Mouse (Mus musculus) midbrain, embryonic 14.5 days (tissue): ENCODE measurements at regions not wholly inside any gene's neighbourhood (a gene's known extent, or its start where the extent isn't known, plus 50 kb on each side); places are given as distances from the start of the nearest gene placed in this dataset.
"Not testable (repeated sequence)": the region's sequence is repeated elsewhere in the genome, so short reads cannot be mapped to it uniquely, and the experiment has no call there.

Experiments used
- ATAC-seq: fragments of 200-750 bp; cut with Nextera tagmentation; 2 replicates; pipeline ENCODE4 v1.8.0; 2017; ENCODE audit warnings: moderate number of reproducible peaks, moderate library complexity; ENCODE audit not compliant: low FRiP score, low TSS enrichment
- DNase-seq: peaks from one replicate; pipeline ENCODE4 v3.0.0-alpha.2; 2015
- H3K27ac ChIP-seq: fragments of 300-500 bp; sonication (generic); replicated peaks from 2 replicates; pipeline ENCODE4 v1.5.1; 2014; ENCODE audit warnings: mild to moderate bottlenecking, low read depth, low read length, moderate library complexity
- H3K27me3 ChIP-seq: fragments of 300-500 bp; sonication (generic); 2 replicates; pipeline ENCODE4 v1.6.1; 2014; ENCODE audit warnings: low read length, control low read depth, mixed read lengths; ENCODE audit not compliant: control insufficient read depth, insufficient read depth
- H3K36me3 ChIP-seq: fragments of 300-500 bp; sonication (generic); 2 replicates; pipeline ENCODE4 v1.6.1; 2014; ENCODE audit warnings: low read length, control low read depth; ENCODE audit not compliant: control insufficient read depth, insufficient read depth
- H3K4me1 ChIP-seq: fragments of 300-500 bp; sonication (generic); 2 replicates; pipeline ENCODE4 v1.6.1; 2014; ENCODE audit warnings: mild to moderate bottlenecking, antibody characterized with exemption, low read length, control low read depth; ENCODE audit not compliant: control insufficient read depth, insufficient read depth
- H3K4me2 ChIP-seq: fragments of 300-500 bp; sonication (generic); 2 replicates; pipeline ENCODE4 v1.6.1; 2014; ENCODE audit warnings: mild to moderate bottlenecking, low read length, moderate library complexity
- H3K4me3 ChIP-seq: fragments of 300-500 bp; sonication (generic); replicated peaks from 2 replicates; pipeline ENCODE4 v1.5.1; 2014; ENCODE audit warnings: low read depth, low read length
- H3K9ac ChIP-seq: fragments of 300-500 bp; sonication (generic); replicated peaks from 2 replicates; pipeline ENCODE4 v1.6.1; 2014; ENCODE audit warnings: mild to moderate bottlenecking, low read length, moderate library complexity
- H3K9me3 ChIP-seq: fragments of 300-500 bp; sonication (generic); 2 replicates; pipeline ENCODE4 v1.6.1; 2016; ENCODE audit warnings: low read length, control low read depth, mixed read lengths; ENCODE audit not compliant: control insufficient read depth
- WGBS: fragments of 180-500 bp; shearing (Covaris S2); extraction: QIAGEN DNeasy Blood & Tissue Kit; methylation state at CpG from one replicate; pipeline ENCODE4 v1.1.7; 2014; 5-methylcytosine and 5-hydroxymethylcytosine counted together

DNA sequence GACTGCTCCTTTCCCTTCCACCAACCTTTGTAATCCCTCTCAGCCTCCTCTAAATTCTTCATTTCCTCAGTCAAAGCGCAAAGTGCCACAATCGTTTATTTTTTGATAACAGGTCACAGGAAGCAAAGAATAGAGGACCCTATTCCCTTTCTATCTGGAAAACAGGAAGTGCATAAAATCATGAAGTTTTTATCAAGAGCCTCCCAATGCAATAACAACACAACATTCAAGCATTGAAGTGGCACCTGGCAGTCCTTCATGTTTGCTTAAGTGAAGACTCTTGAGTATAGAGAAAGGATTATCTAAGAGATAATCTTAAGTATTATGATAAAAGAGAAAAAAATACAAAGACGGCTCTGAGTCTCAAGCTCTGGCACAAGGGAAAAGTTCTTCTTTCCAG, 111.9 kb downstream of the Ibtk start:
- 86% methylated on average over 3 of the region's 3 CpGs for WGBS
- Histone ChIP-seq H3K9ac (no peak overlapping the region), H3K4me1 (no peaks in the 10 kb centered on the region), H3K36me3 (no peaks in the 10 kb centered on the region), H3K4me2 (no peak overlapping the region), H3K27ac (no peak overlapping the region), H3K9me3 (no peaks in the 10 kb centered on the region), H3K4me3 (no peak overlapping the region), H3K27me3 (no peaks in the 10 kb centered on the region)
- DNase-seq, result no peak
- ATAC-seq, result no peak

DNA sequence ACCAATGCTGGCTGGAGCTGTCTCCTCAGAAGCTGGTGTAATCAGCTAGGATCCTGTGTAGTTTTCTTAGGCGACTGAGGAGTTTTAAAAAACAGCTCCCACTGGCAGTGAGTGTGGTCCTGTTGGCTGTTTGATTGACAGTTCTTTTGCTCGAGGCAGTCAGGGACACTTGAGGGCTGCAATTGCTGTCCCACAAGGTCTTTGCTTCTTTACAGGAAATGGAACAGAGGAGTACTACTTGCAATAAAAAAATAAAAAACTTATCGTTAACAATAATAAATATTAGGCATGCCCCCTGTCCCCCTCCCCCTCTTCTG, 113.0 kb downstream of the Ibtk start:
- H3K27me3 ChIP-seq, result no peaks in the 10 kb centered on the region
- no peaks in the 10 kb centered on the region for H3K4me1 ChIP-seq
- DNase-seq (no peak), ATAC-seq (no peak; the same call in 1 of the 2 replicates)
- H3K9me3 ChIP-seq, result no peaks in the 10 kb centered on the region
- no peak overlapping the region for H3K4me3 ChIP-seq
- no peaks in the 10 kb centered on the region for H3K36me3 ChIP-seq
- H3K4me2 ChIP-seq, result peak overlapping the region; percentile 42; the same call in 1 of the 2 replicates
- H3K9ac ChIP-seq, result no peak overlapping the region
- no peak overlapping the region for H3K27ac ChIP-seq
- 45% methylated on average over 3 of the region's 3 CpGs for WGBS

DNA sequence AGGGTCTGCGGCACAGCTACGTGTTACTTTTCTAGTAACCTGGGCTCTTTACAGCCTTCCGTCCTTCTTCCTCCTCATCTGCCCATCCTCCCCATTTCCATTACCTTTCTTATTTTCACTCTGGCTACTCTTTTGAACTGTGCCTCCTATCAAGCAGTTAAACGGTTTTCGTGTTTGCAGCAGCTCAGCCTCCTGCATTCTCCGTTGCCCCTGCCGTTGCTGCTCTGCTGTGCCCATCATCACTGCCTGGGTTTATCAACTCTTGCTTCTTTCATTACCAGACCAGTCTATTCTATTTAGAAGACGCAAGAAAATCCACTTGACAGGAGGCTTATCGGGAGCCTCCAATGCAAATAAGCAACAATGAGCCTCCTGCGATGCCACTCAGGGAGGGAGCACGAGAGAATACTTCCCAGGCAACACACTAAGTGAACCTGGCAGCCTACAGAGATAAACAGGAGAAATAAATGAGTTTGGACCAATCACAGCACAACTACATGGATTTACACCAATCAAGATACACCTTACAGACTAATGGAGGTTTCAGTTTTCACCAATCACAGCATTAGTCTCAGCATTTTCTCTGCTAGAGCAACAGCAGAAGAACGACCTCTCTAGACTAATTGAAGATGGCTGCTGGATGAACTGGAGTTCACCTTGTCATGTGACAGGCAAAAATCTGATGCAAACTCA, 113.5 kb downstream of the Ibtk start:
- Histone ChIP-seq H3K27ac (no peak overlapping the region), H3K9ac (no peak overlapping the region), H3K4me2 (peak overlapping the region; percentile 42), H3K4me1 (no peaks in the 10 kb centered on the region), H3K4me3 (peak overlapping the region; percentile 20; the same call in 1 of the 2 replicates), H3K27me3 (no peaks in the 10 kb centered on the region), H3K36me3 (no peaks in the 10 kb centered on the region), H3K9me3 (no peaks in the 10 kb centered on the region)
- peak; percentile 60 for DNase-seq
- ATAC-seq, result peak; percentile 82
- 59% methylated on average over 12 of the region's 12 CpGs for WGBS

DNA sequence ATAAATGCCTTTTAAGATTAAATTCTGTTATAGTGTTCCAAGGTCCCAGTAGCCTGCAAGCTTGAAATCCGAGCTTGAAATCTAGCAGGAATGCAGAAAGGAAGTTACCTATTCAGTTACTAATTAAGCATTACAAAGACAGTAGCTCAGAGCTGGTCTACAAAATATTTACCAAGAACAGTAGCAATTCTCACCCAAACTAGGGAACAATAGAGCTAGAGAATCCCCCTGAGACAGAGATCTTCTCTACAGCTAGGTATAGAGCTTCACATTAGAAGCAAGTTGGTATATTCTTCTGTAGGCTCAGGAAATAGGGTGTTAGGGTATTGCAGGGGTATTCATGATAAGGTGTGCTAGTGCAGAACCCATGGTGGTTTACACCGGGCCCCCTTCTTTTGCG, 114.3 kb downstream of the Ibtk start:
- WGBS, result 83% methylated on average over 3 of the region's 3 CpGs
- not testable (repeated sequence) for H3K4me1 ChIP-seq, H3K27ac ChIP-seq, H3K9me3 ChIP-seq, H3K9ac ChIP-seq, H3K4me2 ChIP-seq, DNase-seq, ATAC-seq, H3K4me3 ChIP-seq, H3K36me3 ChIP-seq, H3K27me3 ChIP-seq

DNA sequence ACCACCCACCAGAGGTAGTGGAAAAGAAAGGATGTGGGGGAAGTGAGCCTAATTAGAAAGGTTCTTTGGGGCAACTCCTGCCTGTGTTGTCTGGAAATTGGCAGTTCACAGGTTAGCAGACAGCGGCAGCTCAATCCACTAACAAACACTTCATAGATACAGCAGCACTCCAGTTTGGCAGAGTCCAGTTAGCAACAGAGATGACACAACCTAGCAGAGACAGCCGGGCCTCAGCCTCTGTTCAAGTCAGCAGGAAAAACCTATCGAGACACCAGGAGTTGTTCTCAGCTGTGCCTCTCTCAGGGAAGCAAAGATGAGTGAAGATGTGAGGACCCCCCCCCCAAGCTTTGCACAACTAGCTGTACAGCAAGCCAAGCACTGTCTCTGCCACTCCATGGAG, 131.2 kb downstream of the Ibtk start:
- no peak overlapping the region for H3K4me3 ChIP-seq
- H3K4me1 ChIP-seq, result no peaks in the 10 kb centered on the region
- ATAC-seq (no peak), DNase-seq (no peak)
- no peaks in the 10 kb centered on the region for H3K36me3 ChIP-seq
- H3K27me3 ChIP-seq, result no peaks in the 10 kb centered on the region
- H3K27ac ChIP-seq, result no peak overlapping the region
- WGBS, result 90% methylated on average over 3 of the region's 3 CpGs
- H3K4me2 ChIP-seq, result no peak overlapping the region
- no peak overlapping the region for H3K9ac ChIP-seq
- no peaks in the 10 kb centered on the region for H3K9me3 ChIP-seq

DNA sequence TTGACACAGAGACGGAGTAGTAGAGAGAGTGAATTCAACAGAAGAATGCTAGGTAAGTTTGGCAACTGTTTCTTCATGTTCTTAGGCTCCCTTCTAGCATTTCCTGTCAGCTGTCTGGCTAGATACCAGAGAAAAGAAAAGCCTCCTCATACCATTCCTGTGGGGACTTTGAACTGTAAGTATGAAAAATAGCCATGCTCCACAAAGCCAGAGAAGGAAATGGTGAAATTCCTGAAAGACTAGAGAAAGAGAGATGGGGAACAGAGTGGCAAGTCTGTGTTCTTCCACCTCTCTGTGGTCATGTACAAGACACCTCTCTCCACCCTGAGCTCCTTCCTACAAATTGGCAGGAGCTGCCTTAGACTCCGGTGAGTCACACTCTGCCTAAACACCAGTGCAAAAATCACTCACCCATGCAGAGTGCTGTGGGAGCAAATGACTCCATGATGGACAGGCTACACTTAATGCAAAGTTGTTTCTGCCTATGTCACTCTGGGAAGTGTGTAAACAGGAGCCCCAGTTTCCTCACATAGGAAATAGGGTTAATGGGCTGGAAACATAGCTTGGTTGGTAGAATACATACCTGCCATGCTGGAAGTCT, 131.9 kb downstream of the Ibtk start:
- H3K27me3 ChIP-seq, result no peaks in the 10 kb centered on the region
- no peak overlapping the region for H3K4me2 ChIP-seq
- H3K9ac ChIP-seq, result no peak overlapping the region
- no peak overlapping the region for H3K4me3 ChIP-seq
- no peak overlapping the region for H3K27ac ChIP-seq
- ATAC-seq, result no peak
- no peaks in the 10 kb centered on the region for H3K9me3 ChIP-seq
- WGBS, result 83% methylated on average over 2 of the region's 2 CpGs
- H3K4me1 ChIP-seq, result no peaks in the 10 kb centered on the region
- no peak for DNase-seq
- no peaks in the 10 kb centered on the region for H3K36me3 ChIP-seq

DNA sequence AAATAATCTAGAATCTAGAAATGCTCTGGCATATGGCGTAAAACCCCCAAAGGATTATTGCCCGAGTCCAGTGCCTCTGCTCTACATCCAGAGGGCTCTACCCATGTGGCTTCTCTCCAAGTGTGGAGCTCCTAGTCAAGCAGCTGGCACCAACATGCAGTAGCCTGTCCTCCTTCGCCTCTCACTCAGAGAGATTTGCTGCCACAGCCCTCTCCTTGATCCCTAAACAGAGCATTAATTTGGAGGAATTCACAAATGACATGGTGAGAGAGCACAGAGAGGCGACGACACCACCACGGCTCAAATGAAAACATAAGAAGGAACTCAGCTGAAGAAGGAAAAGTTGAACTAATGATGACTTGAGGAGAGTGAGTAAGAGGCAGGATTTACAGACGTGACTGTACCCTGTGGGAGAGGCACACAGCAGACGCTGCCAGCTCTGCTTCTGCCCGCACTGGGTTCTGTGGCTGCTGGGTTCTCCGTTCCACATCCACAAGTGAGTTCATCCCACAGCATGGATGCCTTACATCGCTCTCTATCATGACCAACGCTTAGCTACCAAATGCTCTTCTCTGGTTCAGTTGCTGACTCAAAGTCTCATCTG, 132.8 kb downstream of the Ibtk start:
- H3K9ac ChIP-seq, result no peak overlapping the region
- ATAC-seq (no peak), DNase-seq (no peak)
- no peak overlapping the region for H3K27ac ChIP-seq
- H3K27me3 ChIP-seq, result no peaks in the 10 kb centered on the region
- H3K36me3 ChIP-seq, result no peaks in the 10 kb centered on the region
- H3K4me3 ChIP-seq, result no peak overlapping the region
- H3K9me3 ChIP-seq, result no peaks in the 10 kb centered on the region
- H3K4me2 ChIP-seq, result no peak overlapping the region
- WGBS, result 85% methylated on average over 12 of the region's 12 CpGs
- H3K4me1 ChIP-seq, result no peaks in the 10 kb centered on the region

DNA sequence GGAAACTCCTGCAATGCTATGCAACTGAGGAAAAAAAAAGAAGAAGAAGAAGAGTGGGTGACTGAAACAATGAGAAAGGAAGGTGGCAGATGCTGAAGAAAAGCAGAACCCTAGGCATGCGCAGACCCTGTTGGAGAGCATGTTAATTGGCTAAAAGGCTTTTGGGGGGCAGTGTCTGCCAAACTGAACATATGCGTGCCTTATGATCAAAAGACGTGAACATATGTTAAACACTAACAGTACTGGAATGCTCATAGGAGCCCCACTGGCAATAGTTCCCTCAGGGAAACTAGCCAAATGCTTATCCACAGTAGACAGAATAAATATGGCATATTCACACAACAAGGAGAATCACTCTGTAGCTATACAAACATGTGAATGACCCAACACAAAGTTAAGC, 140.0 kb downstream of the Ibtk start:
- H3K9me3 ChIP-seq, result no peaks in the 10 kb centered on the region
- H3K4me3 ChIP-seq, result no peak overlapping the region
- ATAC-seq (peak; percentile 47; the same call in 1 of the 2 replicates), DNase-seq (peak; percentile 19)
- H3K9ac ChIP-seq, result no peak overlapping the region
- H3K27me3 ChIP-seq, result no peaks in the 10 kb centered on the region
- H3K4me2 ChIP-seq, result no peak overlapping the region
- WGBS, result 73% methylated on average over 3 of the region's 3 CpGs
- no peak overlapping the region for H3K27ac ChIP-seq
- no peaks in the 10 kb centered on the region for H3K4me1 ChIP-seq
- H3K36me3 ChIP-seq, result no peaks in the 10 kb centered on the region

DNA sequence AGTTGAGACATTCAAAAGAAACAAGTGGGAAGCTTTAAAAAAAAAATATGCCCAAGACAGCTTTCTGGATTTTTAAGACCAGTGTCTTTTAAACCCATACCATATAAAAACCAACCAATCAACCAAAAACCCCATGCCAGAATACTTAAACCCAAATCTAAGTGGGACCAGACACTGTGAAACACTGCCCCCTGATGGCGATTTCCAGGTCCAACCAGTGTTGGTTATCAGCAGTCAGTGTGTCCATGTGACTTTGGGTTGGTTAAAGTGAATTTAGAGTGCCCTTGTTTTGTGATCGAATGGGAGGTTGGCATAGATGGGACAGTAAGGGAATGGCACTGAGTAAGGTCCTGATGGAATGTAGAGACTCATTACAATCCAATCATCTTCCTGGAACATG, 152.2 kb downstream of the Ibtk start:
- no peak for DNase-seq
- Histone ChIP-seq H3K27me3 (no peaks in the 10 kb centered on the region), H3K9me3 (no peaks in the 10 kb centered on the region), H3K4me1 (no peaks in the 10 kb centered on the region), H3K27ac (no peak overlapping the region), H3K4me2 (no peak overlapping the region), H3K36me3 (no peaks in the 10 kb centered on the region), H3K4me3 (no peak overlapping the region), H3K9ac (no peak overlapping the region)
- no peak for ATAC-seq
- WGBS, result 40% methylated on average over 2 of the region's 2 CpGs
